Mouse (Mus musculus) kidney, postnatal 14 days (tissue): ENCODE measurements around the gene Uckl1.

ENCODE experiments used
- DNase-seq: peaks from one replicate; pipeline ENCODE4 v3.0.0; 2022; ENCODE audit warnings: mixed read lengths

The Uckl1 gene

DNA sequence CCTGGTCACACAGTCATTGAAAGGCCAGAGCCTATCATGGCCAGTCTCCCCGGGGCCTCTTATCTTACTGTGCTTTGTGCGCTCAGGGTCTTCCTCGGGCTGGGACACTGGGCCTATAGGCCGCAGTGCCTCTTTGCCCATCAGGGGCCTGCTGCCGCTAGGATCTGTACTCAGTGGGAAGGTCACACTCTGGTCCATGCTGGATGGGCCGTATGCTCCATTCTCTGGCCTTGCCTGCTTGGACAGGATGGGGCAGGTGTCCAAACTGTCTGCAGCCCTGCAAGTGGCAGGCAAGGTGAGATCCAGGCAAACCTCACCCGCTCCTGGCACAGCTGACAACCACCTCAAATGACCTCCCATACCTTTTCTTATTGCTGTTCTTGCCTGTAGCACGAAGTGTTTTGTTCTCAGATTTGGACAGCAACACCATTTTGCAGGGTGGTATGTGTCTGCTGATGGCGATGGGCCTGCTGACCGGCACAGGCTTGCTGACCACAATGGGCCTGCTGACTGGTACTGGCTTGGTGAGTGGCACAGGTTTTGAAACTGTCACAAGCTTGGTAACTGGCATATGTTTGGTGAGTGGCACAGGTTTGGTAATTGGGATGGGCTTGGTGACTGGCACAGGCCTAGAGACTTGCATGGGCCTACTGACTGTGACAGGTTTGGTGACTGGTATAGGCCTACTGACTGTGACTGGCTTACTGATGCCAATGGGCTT is 4.5 kb upstream of the Uckl1 start:
- no peak for DNase-seq

DNA sequence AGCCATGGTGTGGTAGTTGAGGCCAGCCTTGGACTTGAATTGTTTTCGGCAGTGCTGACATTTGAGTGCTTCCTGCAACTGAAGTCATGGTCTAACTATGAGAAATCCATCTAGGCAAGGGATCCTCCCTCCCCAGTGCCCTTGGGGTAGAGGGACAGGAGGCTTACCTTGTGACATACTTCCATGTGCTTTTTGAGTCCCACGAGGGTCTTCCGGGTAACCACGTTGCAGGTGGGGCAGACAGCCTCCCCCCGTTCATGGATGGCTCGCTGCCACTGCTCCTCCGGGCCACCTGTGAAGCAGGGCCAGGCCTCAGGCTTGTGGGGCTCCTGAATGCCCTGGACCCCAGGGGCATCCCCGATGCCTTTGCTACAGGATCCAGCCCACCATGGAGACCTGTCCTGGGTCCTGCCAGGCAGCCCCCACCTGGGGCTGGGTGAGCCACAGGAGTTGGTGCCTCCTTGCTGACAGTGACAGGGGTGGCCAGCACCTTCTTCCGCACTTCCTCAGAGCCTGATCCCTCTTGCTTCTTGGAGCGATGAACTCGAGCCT is 3.6 kb upstream of the Uckl1 start:
- no peak for DNase-seq

DNA sequence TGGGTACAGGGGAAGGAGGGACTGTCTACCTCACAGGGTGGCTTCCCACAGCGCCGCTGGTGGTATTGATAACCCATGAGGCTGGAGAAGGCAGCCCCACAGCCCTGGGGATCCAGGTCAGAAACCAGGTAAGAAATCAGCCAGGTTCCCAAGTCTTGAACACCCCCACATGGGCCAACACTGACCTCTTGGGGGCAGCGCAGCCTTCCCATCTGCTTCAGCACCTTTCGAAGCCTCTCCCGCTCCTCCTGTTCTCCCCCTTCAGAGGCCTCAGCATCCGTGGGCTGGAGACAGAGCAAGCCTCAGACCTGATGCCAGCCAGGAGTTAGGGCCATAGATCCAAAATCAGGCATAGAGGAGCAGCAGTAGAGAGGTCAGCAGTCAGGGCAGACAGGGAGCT is 3.1 kb upstream of the Uckl1 start:
- DNase-seq, result no peak

DNA sequence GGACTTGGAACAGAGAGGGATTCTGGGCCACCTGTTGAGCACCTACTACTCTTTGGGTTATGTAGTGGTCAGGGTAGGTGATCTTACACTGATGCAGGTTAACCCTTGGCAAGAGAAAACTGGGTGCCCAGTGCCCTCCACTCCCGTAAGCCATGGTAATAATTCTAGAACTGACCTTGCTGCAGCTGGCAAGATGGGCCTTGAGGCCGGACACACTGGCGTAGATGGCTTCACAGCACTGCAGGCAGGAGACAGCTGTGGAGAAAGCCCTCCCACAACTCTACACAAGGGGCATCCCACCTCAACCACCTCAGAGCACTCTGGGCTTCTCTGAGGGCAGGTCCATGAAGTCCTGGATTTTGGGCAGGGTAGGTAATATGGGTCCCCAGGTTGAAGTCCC is 1.4 kb upstream of the Uckl1 start:
- DNase-seq, result no peak

DNA sequence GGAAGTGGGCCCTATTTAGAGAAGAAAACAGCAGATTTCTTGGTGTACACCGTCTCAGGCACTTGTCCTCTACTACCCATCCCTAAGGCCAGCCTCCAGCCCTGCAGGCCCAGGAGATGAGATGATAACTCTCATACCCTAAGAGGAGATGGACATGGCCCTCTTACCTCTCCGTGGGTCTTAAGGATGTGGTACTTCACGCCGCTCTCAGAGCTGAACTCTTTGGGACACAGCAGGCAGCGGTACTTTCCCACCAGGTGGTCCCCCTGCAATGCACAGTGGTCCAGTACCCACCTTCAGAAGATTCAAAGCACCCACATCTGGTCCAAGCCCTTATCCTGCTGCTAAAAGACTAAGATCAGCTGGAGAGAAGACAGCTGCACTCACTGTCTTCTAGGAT is 814 bp upstream of the Uckl1 start:
- DNase-seq, result no peak

DNA sequence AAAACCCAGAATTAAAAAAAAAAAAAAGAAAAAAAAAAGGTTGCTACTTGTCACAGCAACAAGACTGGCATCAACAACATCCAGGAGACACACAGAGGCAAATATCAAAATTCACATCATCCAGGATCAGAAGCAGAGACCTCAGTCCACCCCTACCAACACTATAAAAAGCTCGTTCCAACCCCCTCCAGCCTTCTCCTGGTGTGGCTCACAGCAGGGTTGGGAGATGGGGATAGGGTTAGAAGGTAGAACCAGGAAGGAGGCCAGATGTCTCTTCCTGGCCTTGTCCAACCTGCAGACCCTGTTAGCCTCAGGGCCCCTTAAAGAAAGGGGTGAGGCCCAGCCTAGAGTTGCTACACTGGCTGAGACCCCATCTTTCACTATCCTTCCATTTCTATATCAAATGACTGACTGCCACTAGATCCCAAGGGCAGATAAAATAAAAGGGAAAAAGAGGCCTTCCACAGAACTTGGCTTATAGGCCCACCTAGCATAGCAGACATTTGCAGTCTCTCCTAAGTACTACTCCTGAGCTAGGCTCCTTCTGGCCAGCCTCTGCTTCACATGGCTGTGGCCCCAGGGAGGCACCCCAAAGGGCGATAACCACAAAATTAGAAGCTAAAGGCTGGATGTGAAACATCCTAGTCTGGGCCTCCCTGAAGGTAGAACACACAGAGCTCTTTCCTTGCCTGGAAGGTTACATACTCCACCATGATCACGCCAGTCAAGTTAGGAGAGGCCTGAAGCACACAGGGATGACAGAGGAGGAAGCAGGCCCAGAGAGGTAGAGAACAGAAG is 1.0 kb downstream of the Uckl1 start:
- no peak for DNase-seq

DNA sequence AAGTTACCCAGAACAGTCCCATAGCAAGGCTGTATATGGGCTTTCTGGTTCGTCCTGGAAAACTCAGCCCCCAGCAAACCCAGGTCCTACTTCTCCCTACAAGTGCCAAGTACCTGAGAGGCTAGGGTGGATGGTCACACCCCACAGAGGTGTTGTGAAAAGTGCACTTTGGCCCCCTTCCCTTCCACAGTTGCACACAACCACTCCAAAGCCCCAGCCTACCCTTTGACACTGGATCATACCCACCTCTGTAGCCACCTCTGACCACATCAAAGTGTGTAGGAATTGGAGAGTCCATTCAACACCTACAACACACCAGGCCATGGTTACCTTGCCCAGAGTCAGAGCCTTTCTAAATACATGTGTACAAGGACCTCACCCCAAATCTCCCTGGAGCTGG is 1.8 kb downstream of the Uckl1 start:
- DNase-seq, result no peak

DNA sequence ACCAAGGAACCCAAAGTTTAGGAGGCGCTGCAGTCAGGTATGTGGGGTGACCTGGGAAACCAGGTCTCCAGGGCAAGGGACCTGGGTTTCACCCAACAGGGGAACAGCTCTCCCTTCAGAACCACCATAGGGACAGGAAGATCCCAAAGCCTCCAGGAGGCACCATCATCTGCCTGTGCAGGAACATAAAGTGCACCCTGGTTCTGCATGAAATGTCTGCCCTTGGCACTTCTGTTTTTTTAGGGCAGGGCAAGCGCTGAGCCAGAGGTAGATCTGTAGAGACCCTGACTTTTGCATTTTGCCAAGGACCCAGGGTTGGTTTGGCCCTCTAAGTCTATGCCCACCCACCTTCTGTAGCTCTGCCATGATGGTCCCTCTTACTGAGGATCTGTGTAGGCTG is 2.3 kb downstream of the Uckl1 start:
- DNase-seq, result no peak

DNA sequence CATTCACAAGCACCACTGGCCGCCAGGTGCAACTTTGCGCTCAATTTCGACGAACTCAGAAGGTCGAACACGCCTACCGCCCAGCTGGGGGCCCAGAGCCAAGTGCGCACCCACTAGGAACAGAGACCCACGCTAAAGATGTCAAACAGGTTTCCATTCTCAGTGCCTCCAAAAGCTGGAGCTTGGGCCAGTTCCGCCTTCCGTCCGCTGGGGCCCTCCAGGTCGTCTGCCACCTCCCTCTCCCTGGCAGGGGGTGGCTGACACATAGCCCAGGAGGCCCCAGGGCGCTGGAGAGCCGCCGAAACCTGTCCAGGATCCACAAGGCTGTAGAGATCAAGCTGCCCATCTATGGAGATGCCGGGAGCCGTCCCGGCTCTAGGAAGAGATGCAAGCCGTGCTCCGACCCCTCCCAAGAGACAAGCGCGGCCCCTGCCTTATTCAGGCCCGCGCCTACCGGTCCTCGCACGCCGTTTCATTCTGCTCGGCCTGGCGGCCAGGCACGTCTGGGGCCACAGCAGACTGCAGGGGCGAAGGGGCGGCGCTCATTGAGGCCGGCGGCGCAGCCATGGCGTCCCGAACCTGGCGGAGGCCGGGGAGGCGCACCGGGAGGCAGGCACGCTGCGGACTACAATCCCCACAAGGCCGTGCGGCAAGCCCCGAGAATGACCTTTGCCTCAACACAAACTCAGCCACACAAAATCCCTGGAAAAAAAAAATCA is 3.1 kb downstream of the Uckl1 start:
- peak; percentile 92 for DNase-seq

DNA sequence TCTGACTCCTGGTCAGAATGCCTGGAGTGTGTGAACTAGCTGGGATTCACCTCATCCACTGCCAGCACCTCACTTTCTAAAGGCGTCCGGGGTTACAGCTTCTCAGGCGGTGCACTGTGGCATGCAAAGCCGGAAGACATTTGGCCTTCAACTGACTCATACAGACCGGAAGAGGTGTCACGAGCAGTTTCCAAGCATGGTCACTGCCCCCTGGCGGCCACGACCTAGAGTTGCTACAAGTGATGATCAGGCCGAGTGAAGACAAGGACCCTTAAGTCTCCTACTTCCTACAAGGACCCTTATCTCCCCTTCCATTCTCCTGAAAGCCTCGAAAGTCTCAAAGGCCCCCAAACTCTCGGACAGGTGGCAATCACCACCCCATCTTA is 3.7 kb downstream of the Uckl1 start:
- DNase-seq, result peak; percentile 89

DNA sequence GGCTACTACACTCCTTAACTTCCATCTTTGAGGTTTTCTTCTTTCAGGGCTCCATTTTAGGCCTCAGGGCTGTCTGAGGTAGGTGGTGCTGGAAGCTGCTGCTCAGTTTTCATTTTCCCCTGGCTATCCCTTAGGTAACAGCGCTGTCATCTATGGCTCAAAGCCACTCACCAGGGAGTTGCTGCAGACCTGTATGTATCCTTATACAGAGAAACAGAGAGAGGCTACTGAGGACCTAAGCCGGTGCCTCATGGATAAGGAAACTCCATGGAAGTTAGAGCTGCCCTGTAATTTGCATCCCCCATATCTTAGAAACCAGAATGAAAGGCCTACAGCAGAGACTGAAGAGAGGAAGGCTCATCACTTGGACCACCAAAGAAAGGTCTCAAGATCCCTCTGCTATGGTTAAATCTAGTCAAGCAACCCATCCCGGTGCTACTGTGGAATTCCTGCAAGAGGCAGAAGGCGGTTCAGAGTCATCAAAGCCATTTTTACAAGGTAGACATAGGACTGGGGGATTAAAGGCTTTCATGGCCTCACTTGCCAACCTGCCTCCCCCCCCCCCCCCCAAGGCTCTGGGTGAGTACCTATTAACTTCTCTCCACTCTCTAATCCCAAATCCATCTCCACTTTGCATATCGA is 4.4 kb downstream of the Uckl1 start:
- no peak for DNase-seq

DNA sequence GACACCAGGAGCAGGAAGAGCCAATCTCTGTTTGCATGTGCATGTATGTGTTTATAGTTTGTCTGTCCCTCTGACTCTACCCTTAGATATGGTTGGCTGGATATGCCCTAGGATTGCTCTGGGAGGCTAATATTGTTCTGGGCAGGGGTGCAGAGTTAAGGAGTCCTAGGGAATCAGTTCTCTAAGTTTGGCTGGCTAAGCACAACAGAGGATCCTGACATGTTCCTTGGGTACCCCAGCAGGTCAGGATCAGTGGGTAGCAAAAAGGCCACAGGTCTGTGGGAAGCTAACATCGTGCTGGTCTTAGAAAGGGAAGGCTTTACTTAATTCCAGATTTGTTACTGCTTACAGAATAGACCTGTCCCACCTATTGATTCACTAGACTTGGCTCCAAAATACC is 5.0 kb downstream of the Uckl1 start:
- DNase-seq, result no peak

DNA sequence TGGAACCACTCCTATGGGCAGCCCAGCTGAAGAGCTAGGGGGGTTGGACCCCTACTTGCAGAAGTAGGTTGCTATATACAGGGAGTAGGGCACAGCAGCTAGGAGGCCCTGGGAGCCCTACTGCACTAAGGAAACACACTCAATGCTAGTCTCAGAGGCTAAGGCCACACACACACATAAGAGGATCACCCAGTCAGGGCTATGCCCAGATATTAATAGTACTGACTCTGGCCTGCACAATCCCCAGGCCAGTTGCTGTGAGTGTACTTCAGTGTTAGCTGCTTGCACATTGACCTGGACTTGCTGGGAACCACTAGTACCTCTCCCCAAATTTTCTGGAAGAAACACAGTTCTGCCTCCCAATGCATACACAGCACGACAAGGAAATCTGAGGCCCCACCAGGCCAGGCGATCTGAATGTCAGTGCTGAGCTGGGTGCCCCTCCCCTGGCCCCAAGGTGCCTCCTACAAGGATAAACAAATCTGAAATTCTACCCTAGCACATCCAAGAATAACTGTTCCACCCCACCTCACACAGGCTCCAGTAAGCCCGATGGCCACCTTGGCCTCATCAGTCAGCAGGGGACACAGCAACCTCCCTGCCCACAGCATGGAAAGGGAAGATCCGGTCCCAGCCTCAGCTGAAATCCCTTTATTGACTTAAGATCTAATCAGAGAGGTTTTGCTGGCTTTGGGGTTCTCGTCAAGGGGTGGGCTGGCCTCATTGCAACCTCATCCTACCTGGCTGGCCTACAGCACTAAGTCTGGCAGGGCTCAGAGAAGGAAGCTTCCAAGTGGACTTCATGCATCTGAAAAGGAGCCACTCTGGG is 5.7 kb downstream of the Uckl1 start:
- no peak for DNase-seq

DNA sequence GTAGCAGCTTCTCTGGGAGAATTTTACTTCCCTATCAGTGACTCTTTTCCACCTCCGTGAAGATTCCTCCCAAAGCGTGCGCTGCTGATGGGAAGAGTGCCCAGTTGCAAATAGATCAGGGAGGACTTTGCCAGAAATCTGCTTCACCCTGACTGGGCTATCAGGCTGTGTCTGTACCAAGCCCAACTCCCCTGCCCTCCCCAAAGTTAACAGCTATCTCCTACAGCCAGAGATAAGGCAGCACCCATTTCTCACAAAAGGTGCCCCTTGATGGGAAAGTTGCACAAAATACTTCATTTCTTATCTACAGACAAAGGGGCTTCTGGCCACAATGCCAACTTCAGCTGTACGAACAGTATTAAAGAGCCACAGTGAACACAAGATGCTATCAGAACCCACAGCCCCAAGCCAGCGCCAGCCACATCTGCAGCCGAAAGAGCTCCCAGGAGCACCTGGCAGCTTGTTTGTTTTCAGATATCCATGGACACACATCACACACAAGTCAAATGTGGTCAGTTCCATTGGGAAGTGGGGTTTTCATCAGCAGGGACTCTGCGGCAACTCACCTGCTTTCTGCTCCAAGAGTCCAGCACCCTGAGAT is 6.6 kb downstream of the Uckl1 start:
- no peak for DNase-seq

DNA sequence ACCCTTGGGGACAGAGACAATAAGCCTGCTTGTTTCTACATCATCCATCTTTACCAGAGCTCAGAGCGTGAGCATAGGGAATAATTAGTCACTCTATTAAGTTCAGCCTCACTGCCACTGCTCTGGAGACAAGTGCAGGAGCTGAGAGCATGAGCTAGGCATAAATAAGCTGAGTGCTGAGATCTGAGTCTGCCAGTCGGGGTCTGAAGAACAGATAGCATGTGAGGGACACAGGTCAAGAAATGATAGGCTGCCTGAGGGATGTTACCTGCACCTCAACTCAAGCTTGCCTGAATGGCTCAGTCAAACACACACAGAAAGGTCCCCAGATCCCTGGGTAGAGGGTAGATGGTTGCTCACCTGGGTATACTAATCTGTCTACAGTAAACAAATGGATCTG is 7.6 kb downstream of the Uckl1 start:
- no peak for DNase-seq

DNA sequence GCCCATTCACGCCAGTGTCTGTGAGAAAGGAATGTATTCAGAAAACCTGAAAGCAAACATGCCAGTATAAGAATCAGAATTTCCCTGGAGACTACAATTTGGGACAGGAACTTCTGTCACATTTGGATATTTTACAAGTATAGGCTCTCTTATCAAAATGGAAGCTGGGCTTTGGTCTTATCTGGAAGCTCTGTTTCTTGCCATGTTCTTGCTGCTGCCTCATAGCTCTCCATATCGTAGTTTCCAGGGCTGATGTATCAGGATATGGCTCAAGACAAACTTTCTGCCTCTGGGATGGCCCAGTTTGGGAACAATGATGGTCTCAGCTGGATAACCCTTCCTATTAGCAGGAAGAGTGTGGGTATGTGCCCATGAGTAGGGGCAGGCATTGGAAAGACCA is 8.1 kb downstream of the Uckl1 start:
- DNase-seq, result no peak

DNA sequence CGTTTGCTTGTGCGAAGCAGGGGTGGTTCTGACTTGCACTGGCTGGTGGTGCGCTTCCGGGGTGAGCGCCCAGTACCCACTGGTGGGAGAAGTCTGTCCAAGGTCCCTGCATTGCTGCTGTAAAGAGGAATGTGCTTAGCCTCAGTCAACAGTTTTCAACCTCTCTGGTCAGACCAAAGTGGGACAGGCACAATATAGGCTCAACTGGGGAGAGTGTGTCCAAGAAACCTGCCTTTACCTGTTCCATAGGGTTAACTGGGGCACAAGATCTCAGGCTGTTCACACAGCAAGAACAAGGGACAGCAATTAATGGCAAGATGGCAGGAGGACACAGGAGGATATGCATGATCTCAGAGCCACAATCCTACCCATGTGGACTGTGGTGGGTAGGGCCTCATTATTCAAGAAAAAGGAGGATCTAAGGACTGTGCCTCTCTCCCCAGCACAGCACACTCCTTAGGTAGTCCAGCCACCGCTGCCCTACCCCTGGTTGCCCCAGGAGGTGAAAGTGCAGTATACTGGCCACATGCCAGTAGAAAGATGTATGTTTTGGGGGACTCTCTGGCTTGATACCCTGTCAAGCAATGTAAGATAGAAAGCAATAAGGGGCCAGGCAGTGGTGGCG is 9.7 kb downstream of the Uckl1 start:
- no peak for DNase-seq

DNA sequence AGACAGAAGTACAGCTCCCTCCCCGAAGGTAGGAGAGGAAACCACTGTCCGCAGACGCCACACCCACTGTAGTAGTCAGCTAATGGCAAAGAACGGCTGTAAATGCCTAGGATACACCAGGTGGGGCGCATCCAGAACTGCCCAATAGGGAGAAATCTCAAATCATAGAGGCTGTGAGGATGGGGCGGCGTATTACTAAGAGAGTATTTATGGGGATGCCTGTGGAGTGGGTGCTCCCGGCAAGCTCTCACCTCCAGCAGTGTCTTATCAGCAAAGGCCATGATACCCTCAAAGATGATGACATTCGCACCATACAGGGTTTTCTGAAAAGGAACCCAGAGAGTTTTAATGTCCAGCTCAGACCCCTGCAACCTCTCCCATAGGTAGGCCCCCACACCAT is 10.7 kb downstream of the Uckl1 start:
- no peak for DNase-seq

DNA sequence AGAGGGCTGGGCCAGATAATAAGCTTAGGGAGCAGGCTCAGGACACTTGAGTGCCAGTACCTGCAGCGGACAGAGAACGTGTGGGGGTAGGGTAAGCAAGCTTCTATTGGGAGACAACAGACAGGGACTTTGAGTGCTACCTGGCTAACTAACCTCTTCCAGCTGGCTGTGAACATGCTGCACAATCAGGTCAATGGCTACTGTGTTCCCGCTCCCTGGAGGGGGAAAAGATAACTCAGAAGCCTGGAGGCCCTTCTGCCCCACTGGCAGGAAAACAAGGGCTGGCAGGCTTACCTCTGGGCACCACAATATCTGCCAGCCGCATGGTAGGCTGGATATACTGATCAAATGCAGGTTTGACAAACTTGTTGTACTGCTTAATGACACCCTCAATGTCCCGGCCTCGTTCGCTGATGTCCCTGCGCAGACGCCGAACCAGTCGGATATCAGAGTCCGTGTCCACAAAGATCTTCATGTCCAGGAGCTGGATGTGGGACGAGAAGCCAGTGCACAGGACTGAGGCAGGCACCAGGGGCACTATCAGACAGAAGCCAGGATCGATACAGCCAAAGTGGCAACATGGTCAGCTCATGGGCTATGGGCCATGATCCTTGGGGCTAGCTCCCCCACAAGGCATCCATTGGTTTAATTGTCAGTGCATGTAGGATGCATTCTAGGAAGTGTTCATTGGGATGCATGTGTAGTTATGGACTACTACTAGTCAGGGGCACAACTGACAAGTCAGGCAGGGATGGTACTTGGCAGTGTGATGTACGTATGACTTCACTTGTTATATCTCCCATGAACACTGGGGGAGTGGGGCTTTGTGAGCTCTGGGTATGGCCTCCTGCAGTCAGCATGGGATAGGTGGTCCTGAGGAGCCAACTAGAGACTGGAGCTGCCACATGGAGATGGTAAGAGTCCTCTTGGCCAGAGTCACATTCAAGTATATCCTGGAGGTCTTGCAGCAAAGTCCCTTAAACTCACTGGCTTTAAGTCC is 11.5 kb downstream of the Uckl1 start:
- DNase-seq, result no peak
